Mouse (Mus musculus) retina, postnatal 7 days (tissue): ENCODE measurements at regions not wholly inside any gene's neighbourhood (a gene's known extent, or its start where the extent isn't known, plus 50 kb on each side); places are given as distances from the start of the nearest gene placed in this dataset.

Source experiments
- DNase-seq: peaks from one replicate; pipeline ENCODE4 v3.0.0-alpha.2; 2012; ENCODE audit warnings: low read depth, low spot score

DNA sequence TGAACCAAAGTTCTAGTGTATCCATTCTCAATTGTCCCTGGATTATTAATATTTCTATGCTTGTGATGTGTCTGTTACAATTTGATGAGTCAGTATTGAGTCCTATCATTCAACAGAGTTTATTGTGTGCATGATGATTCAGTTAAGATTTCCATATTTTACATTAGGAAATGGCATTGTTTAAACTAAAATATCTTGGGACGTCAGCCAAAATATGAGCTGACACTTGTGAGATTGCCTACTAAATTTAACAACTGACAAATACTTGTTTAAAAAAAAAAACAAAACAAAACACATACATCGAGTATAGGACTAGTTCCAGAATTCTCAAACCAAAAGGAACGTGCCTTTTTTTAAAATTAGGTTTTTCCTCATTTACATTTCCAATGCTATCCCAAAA, 779.0 kb downstream of the Ttll7 start:
- no peak for DNase-seq

DNA sequence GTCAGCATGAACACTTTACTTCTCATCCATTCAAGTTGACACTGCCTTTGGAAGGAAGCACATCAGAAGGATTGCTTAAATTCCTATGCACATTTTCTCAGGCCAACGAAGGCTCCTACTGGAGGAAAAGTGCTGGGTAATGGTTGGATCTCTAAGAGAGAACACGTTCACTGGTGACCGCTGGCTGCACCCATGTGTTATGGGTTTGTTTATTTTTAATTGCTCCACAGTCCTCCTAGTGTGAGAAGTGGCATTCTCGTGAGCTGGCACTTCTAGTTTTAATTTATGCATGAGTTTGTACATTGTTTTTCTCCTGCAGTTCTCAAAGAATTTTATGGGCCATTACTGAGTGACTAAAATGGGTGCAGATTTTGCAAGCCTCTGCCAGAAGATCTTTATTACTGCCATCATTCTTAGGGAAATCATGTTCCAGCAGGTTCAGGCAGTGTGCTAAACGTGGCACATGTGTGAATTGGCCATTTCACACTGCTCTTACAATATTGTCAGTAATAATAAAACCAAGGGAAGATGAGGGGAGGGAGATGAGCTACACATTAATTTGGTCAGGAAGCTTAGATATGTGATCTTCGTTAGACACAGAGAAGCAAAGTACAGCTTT, 731.6 kb downstream of the Ttll7 start:
- DNase-seq: no peak

DNA sequence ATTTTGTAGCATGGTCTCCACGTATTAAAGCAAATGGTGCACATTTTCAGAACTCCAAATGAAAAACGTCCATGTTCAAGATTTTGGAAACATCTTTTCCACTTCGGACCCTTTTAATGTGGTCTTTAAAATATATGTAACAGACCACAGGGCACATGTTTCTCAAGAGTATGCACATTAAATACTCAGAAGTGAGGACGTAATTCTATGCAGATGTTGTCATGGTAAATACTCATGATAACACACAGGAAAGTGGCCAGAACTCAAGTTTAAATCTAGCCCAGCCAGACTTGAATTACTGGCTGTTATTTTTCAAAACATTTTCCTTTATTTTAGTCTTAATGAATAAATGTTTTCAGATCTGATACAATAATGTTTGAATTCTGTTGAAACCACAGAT, 719.7 kb downstream of the Ttll7 start:
- DNase-seq: no peak

DNA sequence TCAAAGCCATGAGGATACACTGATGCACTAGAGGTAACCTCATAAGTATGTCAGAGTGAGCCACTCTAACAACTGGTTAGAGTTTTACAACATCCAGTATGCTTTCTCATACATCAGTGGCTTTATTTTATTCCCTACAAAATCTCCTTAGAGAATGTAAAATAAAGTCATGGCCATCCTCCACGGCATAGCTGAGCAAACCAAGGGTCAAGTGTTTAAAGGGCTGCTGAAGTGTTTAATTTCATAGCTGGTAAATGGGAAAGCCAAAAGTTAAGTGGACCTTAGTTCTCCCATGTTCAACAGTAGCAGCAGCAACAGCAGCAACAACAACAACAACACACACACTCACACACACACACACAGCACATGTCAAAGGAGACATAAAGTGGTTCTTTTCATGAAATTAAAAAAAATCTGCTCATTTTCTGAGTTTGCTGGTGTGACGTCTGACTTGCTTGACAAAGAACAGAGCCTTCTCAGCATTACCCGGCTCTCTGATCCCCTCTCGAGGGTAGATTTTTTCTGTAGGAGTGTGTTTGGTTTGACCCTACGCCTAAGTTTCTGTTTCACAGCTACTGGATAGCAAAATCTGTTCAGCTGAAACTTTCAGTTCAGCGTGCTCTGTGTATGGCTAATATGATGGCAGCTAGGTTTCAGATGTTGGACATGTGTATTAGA, 693.3 kb downstream of the Ttll7 start:
- no peak for DNase-seq

DNA sequence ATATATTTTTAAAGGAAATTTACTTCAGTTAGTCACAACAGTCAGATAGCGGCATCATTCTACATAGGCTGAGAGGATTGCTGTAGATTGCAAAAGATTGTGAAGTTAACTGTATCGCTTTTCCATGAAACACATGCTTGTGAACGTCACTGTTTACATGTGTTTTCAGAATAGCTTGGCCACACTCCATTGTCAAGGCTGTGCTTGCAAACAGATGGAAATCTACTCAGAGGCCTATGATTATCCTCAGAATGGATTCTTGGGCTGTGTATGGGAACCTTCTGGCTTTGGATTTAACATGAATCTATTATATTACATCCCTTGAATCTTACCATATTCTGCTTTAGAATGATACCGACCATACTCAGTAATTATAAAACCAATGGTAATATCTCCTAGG, 690.1 kb downstream of the Ttll7 start:
- no peak for DNase-seq

DNA sequence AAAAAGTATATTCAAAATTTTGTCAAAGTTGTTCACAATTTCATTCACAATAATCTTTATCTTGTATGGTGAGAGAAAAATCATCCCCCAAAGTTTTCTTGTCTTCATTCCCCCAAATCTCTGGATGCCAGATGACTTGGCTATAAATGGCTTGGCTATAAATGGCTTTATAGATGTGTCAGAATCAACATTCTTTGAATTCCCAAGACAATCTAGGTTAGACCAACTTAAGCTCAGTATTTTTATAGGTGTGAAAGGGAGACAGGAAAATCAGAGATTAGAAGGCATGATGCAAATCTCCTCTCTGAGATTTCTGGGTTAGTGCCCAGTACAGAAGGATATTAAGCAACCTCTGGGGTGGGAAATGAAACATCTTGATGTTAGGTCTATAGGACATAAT, 685.4 kb downstream of the Ttll7 start:
- no peak for DNase-seq

DNA sequence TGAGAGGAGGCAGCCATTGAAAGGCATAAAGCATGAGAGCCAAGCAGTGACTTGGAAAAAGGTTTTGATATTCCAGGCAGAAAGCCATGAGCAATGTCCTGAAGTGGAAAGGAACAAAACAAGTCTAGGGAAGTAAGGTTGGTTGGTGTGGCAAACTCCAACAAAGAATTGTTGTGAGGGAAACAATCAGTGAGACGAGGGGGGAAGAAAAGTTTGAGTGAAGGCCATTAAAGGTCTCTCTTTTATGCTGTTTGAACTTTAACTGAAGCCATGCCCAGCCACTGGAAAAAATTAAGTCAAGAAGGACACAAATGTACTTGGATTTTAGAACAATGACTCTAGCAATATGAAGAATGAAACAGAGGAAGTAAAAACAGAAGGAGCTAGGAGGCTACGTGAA, 680.0 kb downstream of the Ttll7 start:
- DNase-seq: no peak

DNA sequence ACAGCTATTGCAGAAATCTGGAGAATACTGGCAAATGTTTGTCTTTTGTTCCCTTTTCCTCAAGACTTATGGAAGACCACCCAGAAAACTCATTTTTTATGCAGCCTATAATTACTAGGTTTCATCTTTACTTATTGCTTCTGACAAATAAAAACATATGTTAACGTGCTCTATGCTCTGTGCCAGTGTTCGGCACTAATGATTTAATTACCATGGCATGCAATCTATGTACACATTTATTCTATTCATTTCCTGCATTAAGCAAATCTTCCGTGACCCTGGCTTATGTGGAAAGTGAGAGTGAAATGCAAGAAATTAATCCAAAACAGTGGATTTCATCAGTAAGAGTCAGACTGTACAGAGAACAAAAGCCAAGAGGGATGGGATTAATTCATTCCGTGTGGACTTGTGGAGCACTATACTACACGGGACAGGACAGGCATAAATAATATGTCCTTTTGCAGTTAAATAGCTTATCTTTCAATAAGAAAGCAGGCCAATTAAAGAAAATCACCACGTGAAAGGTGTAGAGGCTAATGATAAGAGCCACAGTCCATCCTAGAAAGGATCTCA, 679.5 kb downstream of the Ttll7 start:
- DNase-seq: no peak
